Mouse (Mus musculus): ENCODE measurements around the gene Etv6.

- TF ChIP-seq POLR2A (IDR thresholded peaks at IDR 0.05; ENCODE audit: borderline replicate concordance, low read depth, low read length) (no peak), CTCF (IDR thresholded peaks at IDR 0.05; ENCODE audit: low read depth, low read length) (no peak)
Measured at GRCm38 (mm10) chr6:134248720-134249119, 213.2 kb downstream of the Etv6 start.
